Mouse (Mus musculus) liver, embryonic 14.5 days (tissue): ENCODE data around the gene Fam49a. TPM values are rescaled to one million over a fixed set of nuclear protein-coding genes. Genes with fewer than 3 reads are reported as not detected.

Source experiments
- ATAC-seq: fragments of 200-750 bp; cut with Nextera tagmentation; 2 replicates; pipeline ENCODE4 v1.8.0; 2017; ENCODE audit warnings: moderate number of reproducible peaks, mild to moderate bottlenecking, moderate library complexity; ENCODE audit not compliant: insufficient read depth
- DNase-seq, 3 experiments: peaks; one replicate each; pipeline ENCODE4 v3.0.0-alpha.2; 2012 to 2013; ENCODE audit warnings: low read depth in 3 of 3, low spot score in 3 of 3
- H3K27ac ChIP-seq: fragments of 300-500 bp; sonication (generic); 2 replicates; pipeline ENCODE4 v1.5.1; 2014; ENCODE audit warnings: moderate library complexity, mild to moderate bottlenecking, control low read depth, inconsistent platforms
- H3K27me3 ChIP-seq: fragments of 300-500 bp; sonication (generic); 2 replicates; pipeline ENCODE4 v1.6.1; 2014; ENCODE audit warnings: mild to moderate bottlenecking, low read length, moderate library complexity; ENCODE audit not compliant: control insufficient read depth, insufficient read depth
- H3K36me3 ChIP-seq: fragments of 300-500 bp; sonication (generic); replicated peaks from 2 replicates; pipeline ENCODE4 v1.6.1; 2014; ENCODE audit warnings: low read depth; ENCODE audit not compliant: control insufficient read depth, insufficient read depth
- H3K4me1 ChIP-seq, 2 experiments: fragments of 200-500 bp in 1 of 2; fragments of 300-500 bp in 1 of 2; sonication (generic) in 1 of 2; replicated peaks; 2 replicates each; pipeline ENCODE4 v1.6.1; 2012 to 2014; ENCODE audit warnings: antibody characterized with exemption in 1 of 2, inconsistent platforms in 1 of 2, low read length in 1 of 2; ENCODE audit not compliant: control insufficient read depth in 2 of 2, insufficient read depth in 2 of 2
- H3K4me2 ChIP-seq: fragments of 300-500 bp; sonication (generic); 2 replicates; pipeline ENCODE4 v1.6.1; 2014; ENCODE audit warnings: low read depth, mild to moderate bottlenecking, control low read depth, moderate library complexity
- H3K4me3 ChIP-seq, 2 experiments: fragments of 200-500 bp in 1 of 2; fragments of 300-500 bp in 1 of 2; sonication (generic) in 1 of 2; 2 replicates each; pipeline ENCODE4 v1.5.1; 2012 to 2014; ENCODE audit warnings: low read depth in 2 of 2, low read length in 2 of 2, mild to moderate bottlenecking in 2 of 2, control low read depth in 1 of 2, inconsistent platforms in 1 of 2, moderate library complexity in 1 of 2; ENCODE audit not compliant: insufficient read depth in 1 of 2
- H3K9ac ChIP-seq: fragments of 300-500 bp; sonication (generic); replicated peaks from 2 replicates; pipeline ENCODE4 v1.6.1; 2014; ENCODE audit warnings: mild to moderate bottlenecking, control low read depth, moderate library complexity
- H3K9me3 ChIP-seq: fragments of 300-500 bp; sonication (generic); 2 replicates; pipeline ENCODE4 v1.6.1; 2016; ENCODE audit warnings: low read length, mixed read lengths; ENCODE audit not compliant: control insufficient read depth
- CTCF ChIP-seq: IDR thresholded peaks from 2 replicates; pipeline ENCODE4 v1.5.1; 2016; ENCODE audit warnings: antibody characterized with exemption, low read depth, control low read depth
- EP300 ChIP-seq: IDR thresholded peaks from 2 replicates; pipeline ENCODE4 v1.6.1; 2016; ENCODE audit warnings: antibody characterized with exemption, low read depth
- WGBS: fragments of 180-500 bp; shearing (Covaris S2); extraction: QIAGEN DNeasy Blood & Tissue Kit; methylation state at CpG from one replicate; pipeline ENCODE4 v1.1.7; 2014; ENCODE audit not compliant: insufficient replicate concordance; 5-methylcytosine and 5-hydroxymethylcytosine counted together
- polyA plus RNA-seq, 2 experiments: library from polyadenylated mRNA; depleted of rRNA in 1 of 2; stranded (reverse) in 1 of 2; unstranded in 1 of 2; fragments of >200 nt; fragmentation: Nextera tagmentation in 1 of 2; extraction: Ambion mirVana in 1 of 2; gene quantifications; 2 replicates each; pipeline versions ENCODE4 v1.2.1 to v1.2.3; 2012 to 2014

Fam49a gene
- polyA plus RNA-seq, 2 experiments = 1.0 to 2.4 TPM

- WGBS = 68% methylated on average over 4 of the region's 4 CpGs
- H3K27me3 ChIP-seq = no peaks in the 10 kb centered on the region
Observed at GRCm38 (mm10) chr12:12277741-12278463, 16.0 kb downstream of the Fam49a start.

DNA sequence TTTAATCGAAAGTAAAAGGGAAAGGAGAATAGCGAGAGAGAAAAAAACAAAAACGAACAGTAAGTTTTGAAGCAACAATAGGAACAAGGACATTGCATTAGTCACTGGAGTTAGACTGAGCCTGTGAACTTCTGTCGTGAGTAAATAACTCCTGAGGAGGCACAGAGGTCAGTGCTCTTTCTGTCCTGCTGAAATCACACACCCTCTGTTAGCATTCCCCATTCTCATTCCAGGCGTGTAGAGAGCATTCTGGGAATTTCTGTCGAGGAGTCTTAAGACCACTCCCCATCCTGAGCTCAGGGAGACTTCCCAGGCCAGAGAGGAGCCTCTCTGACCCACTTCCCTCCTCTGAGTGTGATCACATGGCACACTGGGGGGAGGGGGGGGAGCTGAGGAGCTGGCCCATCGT lies 16.5 kb downstream of the Fam49a start:
- no peak for ATAC-seq
- Histone ChIP-seq H3K36me3 (no peaks in the 10 kb centered on the region), H3K4me1 (peaks cover 0 to 2% of the 10 kb centered on the region in 2 experiments; a peak in 1 of 4 replicates), H3K27me3 (no peaks in the 10 kb centered on the region), H3K9me3 (no peaks in the 10 kb centered on the region), H3K9ac (no peak overlapping the region), H3K4me2 (no peak overlapping the region), H3K27ac (no peak overlapping the region), H3K4me3 (no peak overlapping the region)
- TF ChIP-seq EP300 (no peak), CTCF (no peak)
- no peak for DNase-seq
- 50% methylated on average over 7 of the region's 7 CpGs for WGBS

More at GRCm38 (mm10) chr12:12277741-12278463, 16.0 kb downstream of the Fam49a start:
- H3K4me1 ChIP-seq = peaks cover 0 to 2% of the 10 kb centered on the region in 2 experiments; a peak in 1 of 4 replicates
- DNase-seq = no peak
- H3K4me3 ChIP-seq = no peak overlapping the region
- TF ChIP-seq EP300 (no peak), CTCF (no peak)
- H3K9ac ChIP-seq = no peak overlapping the region
- no peaks in the 10 kb centered on the region for H3K9me3 ChIP-seq
- no peaks in the 10 kb centered on the region for H3K36me3 ChIP-seq
- no peak for ATAC-seq
- no peak overlapping the region for H3K4me2 ChIP-seq
- no peak overlapping the region for H3K27ac ChIP-seq

DNA sequence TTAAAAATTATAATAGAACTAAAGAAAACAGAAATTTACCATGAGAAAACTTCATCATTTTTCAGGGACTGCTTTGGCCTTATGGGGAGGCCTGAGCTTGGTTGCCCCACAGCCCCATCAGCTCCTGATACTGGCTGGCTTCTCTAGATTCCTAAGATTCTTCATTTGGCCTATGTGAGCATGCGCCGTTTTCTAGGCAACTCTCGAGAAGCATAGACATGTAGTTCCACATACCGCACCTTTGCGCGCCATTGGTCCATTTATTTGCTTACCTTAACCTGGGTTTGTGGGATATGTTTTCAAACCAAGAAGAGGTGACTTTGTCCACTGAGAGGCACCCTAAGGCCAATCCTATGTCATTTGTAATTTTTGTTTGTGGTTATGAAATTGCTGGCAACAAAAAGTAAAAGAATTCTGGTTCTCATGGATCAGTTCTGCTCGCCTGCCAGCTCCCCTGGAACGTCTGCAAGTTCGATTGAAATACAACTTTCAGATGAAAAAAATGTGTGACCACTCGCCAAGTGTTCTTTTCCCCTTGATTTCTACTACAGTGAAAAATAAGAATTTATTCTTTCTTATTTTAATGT lies 21.9 kb downstream of the Fam49a start:
- WGBS = 71% methylated on average over 10 of the region's 10 CpGs

GRCm38 (mm10) chr12:12284521-12284920 lies 22.6 kb downstream of the Fam49a start:
- 71% methylated on average over 6 of the region's 6 CpGs for WGBS
- Histone ChIP-seq H3K4me2 (no peak overlapping the region), H3K27ac (no peak overlapping the region), H3K4me3 (no peak overlapping the region), H3K9me3 (no peaks in the 10 kb centered on the region), H3K9ac (no peak overlapping the region), H3K27me3 (no peaks in the 10 kb centered on the region), H3K36me3 (no peaks in the 10 kb centered on the region), H3K4me1 (peaks cover 0 to 4% of the 10 kb centered on the region in 2 experiments; a peak in 2 of 4 replicates)
- TF ChIP-seq EP300 (no peak), CTCF (no peak)
- ATAC-seq (no peak), DNase-seq (no peak)

More for the DNA sequence above, 21.9 kb downstream of the Fam49a start:
- Histone ChIP-seq H3K36me3 (no peaks in the 10 kb centered on the region), H3K4me2 (no peak overlapping the region), H3K4me3 (no peak overlapping the region), H3K9me3 (no peaks in the 10 kb centered on the region), H3K4me1 (peaks cover 0 to 4% of the 10 kb centered on the region in 2 experiments; a peak in 2 of 4 replicates), H3K9ac (no peak overlapping the region), H3K27ac (no peak overlapping the region), H3K27me3 (no peaks in the 10 kb centered on the region)
- TF ChIP-seq EP300 (no peak), CTCF (no peak)
- no peak for DNase-seq
- ATAC-seq = no peak

DNA sequence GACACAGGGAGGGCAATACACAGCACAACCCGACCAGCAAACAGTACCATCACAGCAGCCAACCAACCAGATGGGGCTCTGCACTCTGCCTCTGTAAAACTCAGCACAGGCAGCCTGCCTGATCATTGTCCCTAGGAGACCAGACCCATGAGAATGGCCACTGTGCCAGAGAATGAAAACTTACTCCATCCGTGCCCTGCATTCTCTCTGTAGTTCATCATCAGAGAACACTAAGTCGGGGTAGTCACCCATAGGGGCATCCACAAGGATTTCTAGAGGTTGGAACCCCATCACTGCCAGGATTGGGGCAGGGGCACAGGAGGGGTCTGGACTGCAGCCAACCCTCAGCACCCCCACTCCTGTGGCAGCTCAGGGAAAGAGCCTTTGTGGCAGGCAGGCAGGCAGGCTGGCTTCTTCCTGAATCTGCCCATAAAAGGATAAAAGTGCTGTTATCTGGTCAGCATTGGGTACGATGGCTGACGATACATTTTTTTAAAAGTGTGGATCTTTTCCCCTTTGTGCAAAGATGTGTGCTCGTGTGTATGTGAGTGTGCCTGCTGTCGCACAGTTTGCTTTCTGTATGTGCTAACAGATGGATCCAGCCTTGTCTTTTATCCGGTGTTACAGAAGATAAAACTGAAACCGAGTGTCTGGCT lies 25.3 kb downstream of the Fam49a start:
- no peak overlapping the region for H3K4me3 ChIP-seq
- no peak for DNase-seq
- no peak overlapping the region for H3K27ac ChIP-seq
- no peaks in the 10 kb centered on the region for H3K9me3 ChIP-seq
- no peaks in the 10 kb centered on the region for H3K27me3 ChIP-seq
- WGBS = 24% methylated on average over 9 of the region's 9 CpGs
- TF ChIP-seq CTCF = no peak
- no peak for TF ChIP-seq EP300
- H3K4me2 ChIP-seq = no peak overlapping the region
- H3K9ac ChIP-seq = no peak overlapping the region
- H3K36me3 ChIP-seq = no peaks in the 10 kb centered on the region
- ATAC-seq = no peak
- H3K4me1 ChIP-seq = peaks cover 0 to 4% of the 10 kb centered on the region in 2 experiments; a peak in 2 of 4 replicates
